Mouse (Mus musculus): ENCODE results near the gene Ptpn11. TPM values are rescaled to one million over a fixed set of nuclear protein-coding genes. Genes with fewer than 3 reads are reported as not detected.
A peak's percentile ranks its signal among the peaks of the same experiment; 100 is the strongest.

Gene Ptpn11
- polyA plus RNA-seq, 1 experiment from 2014 or later, result 18.2 TPM

- no peak for ATAC-seq (ENCODE audit: low FRiP score)
- no peaks in the 10 kb centered on the region for H3K27me3 ChIP-seq (replicated peaks)
- H3K4me3 ChIP-seq (replicated peaks), result no peak overlapping the region
- WGBS, result 65% methylated on average over 2 of the region's 2 CpGs
- no peaks in the 10 kb centered on the region for H3K36me3 ChIP-seq
- no peaks in the 10 kb centered on the region for H3K9me3 ChIP-seq (replicated peaks)
- H3K9ac ChIP-seq (replicated peaks), result no peak overlapping the region
- no peak overlapping the region for H3K27ac ChIP-seq (replicated peaks)
- H3K4me2 ChIP-seq, result no peak overlapping the region
- H3K4me1 ChIP-seq, result no peaks in the 10 kb centered on the region
These were observed 91.1 kb downstream of the Ptpn11 start for GRCm38 (mm10) chr5:121100095-121100494.

- ATAC-seq (ENCODE audit: low FRiP score), result no peak
- Histone ChIP-seq H3K27me3 (replicated peaks) (no peaks in the 10 kb centered on the region), H3K4me3 (replicated peaks) (no peak overlapping the region), H3K36me3 (no peaks in the 10 kb centered on the region), H3K4me2 (no peak overlapping the region), H3K9me3 (replicated peaks) (no peaks in the 10 kb centered on the region), H3K9ac (replicated peaks) (no peak overlapping the region), H3K27ac (replicated peaks) (no peak overlapping the region), H3K4me1 (no peaks in the 10 kb centered on the region)
- WGBS, result 80% methylated on average over 4 of the region's 4 CpGs
These were observed 93.2 kb downstream of the Ptpn11 start for GRCm38 (mm10) chr5:121097970-121098369.

GRCm38 (mm10) chr5:121096744-121097143 lies 94.5 kb downstream of the Ptpn11 start:
- H3K9me3 ChIP-seq (replicated peaks), result no peaks in the 10 kb centered on the region
- no peak for ATAC-seq (ENCODE audit: low FRiP score)
- no peaks in the 10 kb centered on the region for H3K4me1 ChIP-seq
- no peaks in the 10 kb centered on the region for H3K27me3 ChIP-seq (replicated peaks)
- no peak overlapping the region for H3K9ac ChIP-seq (replicated peaks)
- H3K4me2 ChIP-seq, result no peak overlapping the region
- WGBS, result 95% methylated on average over 5 of the region's 5 CpGs
- H3K4me3 ChIP-seq (replicated peaks), result no peak overlapping the region
- no peaks in the 10 kb centered on the region for H3K36me3 ChIP-seq
- no peak overlapping the region for H3K27ac ChIP-seq (replicated peaks)

- peaks cover 6% of the 10 kb centered on the region; the same call in 1 of the 2 replicates for H3K4me1 ChIP-seq
- no peaks in the 10 kb centered on the region for H3K9me3 ChIP-seq (replicated peaks)
- no peak overlapping the region for H3K9ac ChIP-seq (replicated peaks)
- H3K36me3 ChIP-seq, result no peaks in the 10 kb centered on the region
- ATAC-seq (ENCODE audit: low FRiP score), result no peak
- 61% methylated on average over 3 of the region's 3 CpGs for WGBS
- no peaks in the 10 kb centered on the region for H3K27me3 ChIP-seq (replicated peaks)
- H3K4me2 ChIP-seq, result no peak overlapping the region
- H3K4me3 ChIP-seq (replicated peaks), result no peak overlapping the region
- no peak overlapping the region for H3K27ac ChIP-seq (replicated peaks)
These were observed 97.9 kb downstream of the Ptpn11 start for GRCm38 (mm10) chr5:121093281-121093680.

GRCm38 (mm10) chr5:121089660-121090059 lies 101.5 kb downstream of the Ptpn11 start:
- Histone ChIP-seq H3K4me3 (replicated peaks) (no peak overlapping the region), H3K9ac (replicated peaks) (no peak overlapping the region), H3K4me1 (peaks cover 6% of the 10 kb centered on the region; the same call in 1 of the 2 replicates), H3K9me3 (replicated peaks) (no peaks in the 10 kb centered on the region), H3K27ac (replicated peaks) (peak overlapping the region; percentile 45), H3K36me3 (no peaks in the 10 kb centered on the region), H3K4me2 (no peak overlapping the region), H3K27me3 (replicated peaks) (no peaks in the 10 kb centered on the region)
- 55% methylated on average over 7 of the region's 7 CpGs for WGBS
- peak; percentile 53 for ATAC-seq (ENCODE audit: low FRiP score)

GRCm38 (mm10) chr5:121087733-121088132 lies 103.5 kb downstream of the Ptpn11 start:
- no peak overlapping the region for H3K4me2 ChIP-seq
- H3K9ac ChIP-seq (replicated peaks), result no peak overlapping the region
- no peak overlapping the region for H3K4me3 ChIP-seq (replicated peaks)
- no peaks in the 10 kb centered on the region for H3K9me3 ChIP-seq (replicated peaks)
- H3K27me3 ChIP-seq (replicated peaks), result no peaks in the 10 kb centered on the region
- H3K4me1 ChIP-seq, result peaks cover 6% of the 10 kb centered on the region; the same call in 1 of the 2 replicates
- ATAC-seq (ENCODE audit: low FRiP score), result no peak
- 60% methylated on average over 7 of the region's 7 CpGs for WGBS
- H3K27ac ChIP-seq (replicated peaks), result no peak overlapping the region
- H3K36me3 ChIP-seq, result no peaks in the 10 kb centered on the region

- Histone ChIP-seq H3K4me1 (no peaks in the 10 kb centered on the region), H3K9ac (replicated peaks) (no peak overlapping the region), H3K36me3 (no peaks in the 10 kb centered on the region), H3K4me3 (replicated peaks) (no peak overlapping the region), H3K4me2 (no peak overlapping the region), H3K27ac (replicated peaks) (no peak overlapping the region), H3K27me3 (replicated peaks) (no peaks in the 10 kb centered on the region), H3K9me3 (replicated peaks) (no peaks in the 10 kb centered on the region)
- no peak for ATAC-seq (ENCODE audit: low FRiP score)
- 92% methylated on average over 7 of the region's 7 CpGs for WGBS
These were observed 108.6 kb downstream of the Ptpn11 start for GRCm38 (mm10) chr5:121082605-121083004.

- Histone ChIP-seq H3K4me2 (no peak overlapping the region), H3K4me3 (replicated peaks) (no peak overlapping the region), H3K9me3 (replicated peaks) (no peaks in the 10 kb centered on the region), H3K27ac (replicated peaks) (no peak overlapping the region), H3K27me3 (replicated peaks) (no peaks in the 10 kb centered on the region), H3K36me3 (no peaks in the 10 kb centered on the region), H3K4me1 (peaks cover 8% of the 10 kb centered on the region), H3K9ac (replicated peaks) (no peak overlapping the region)
- ATAC-seq (ENCODE audit: low FRiP score), result no peak
- WGBS, result 79% methylated on average over 5 of the region's 5 CpGs
These were observed 109.4 kb downstream of the Ptpn11 start for GRCm38 (mm10) chr5:121081754-121082153.

Other genes starting within 250 kb of the Ptpn11 start
- 22.1 and 25.6 TPM in 2 replicates for gene Rph3a, start 181.3 kb downstream of the Ptpn11 start, polyA plus RNA-seq (2015; fragmentation: Nextera tagmentation; extraction: Ambion mirVana)
- 343 and 391 TPM in 2 replicates for gene Rpl6, start 13.1 kb upstream of the Ptpn11 start, polyA plus RNA-seq (2015; fragmentation: Nextera tagmentation; extraction: Ambion mirVana)
- gene Hectd4, start 28.8 kb upstream of the Ptpn11 start, polyA plus RNA-seq (2015; fragmentation: Nextera tagmentation; extraction: Ambion mirVana), result 16.4 and 18.0 TPM in 2 replicates
- gene Trafd1, start 194.2 kb upstream of the Ptpn11 start, polyA plus RNA-seq (2015; fragmentation: Nextera tagmentation; extraction: Ambion mirVana), result 115 and 117 TPM in 2 replicates
- gene Naa25, start 206.5 kb upstream of the Ptpn11 start, polyA plus RNA-seq (2015; fragmentation: Nextera tagmentation; extraction: Ambion mirVana), result 56.6 and 59.4 TPM in 2 replicates

Measured in neural tube, embryonic 15.5 days (tissue).